Comparison of ENCODE assay signal across 15 mouse cellular contexts in the genomic region with DNA sequence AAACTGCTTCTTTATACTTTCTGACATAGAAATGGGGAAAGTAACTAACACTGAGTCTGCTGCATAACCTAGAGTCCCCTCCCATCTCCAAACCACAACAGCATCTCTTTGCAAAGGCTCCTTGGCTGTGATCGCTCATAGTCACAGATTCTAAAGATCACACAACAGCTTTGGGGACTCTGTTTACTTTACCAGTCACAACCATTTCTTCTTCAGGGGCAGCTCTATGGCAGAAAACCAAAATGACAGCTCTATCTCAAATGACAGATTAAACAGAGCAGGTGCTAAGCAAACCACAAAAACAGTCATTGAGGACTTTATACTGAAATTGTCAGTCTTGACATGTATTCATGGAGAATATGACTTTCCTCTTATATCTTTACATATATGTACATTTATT.
"Had no signal": no experiment of that assay in that cellular context is flagged by ENCODE, and none has a peak within 500 bp of the region (broad histone marks: within the 10 kb centered on the region; RNA-seq: fewer than 3 reads in every experiment).

No protein-coding gene starts in this region.

- H3K36me3 ChIP-seq: intestine, embryonic 15.5 days; kidney, embryonic 15.5 days; limb, embryonic 10.5 days; liver, embryonic 15.5 days; midbrain, embryonic 15.5 days; neural tube, embryonic 13.5 days had no signal

- ATAC-seq: intestine, embryonic 15.5 days; lung, postnatal 0 days; midbrain, embryonic 15.5 days had no signal

- H3K9me3 ChIP-seq: intestine, embryonic 15.5 days; kidney, embryonic 15.5 days; limb, embryonic 10.5 days; liver, embryonic 15.5 days; midbrain, embryonic 15.5 days; neural tube, embryonic 13.5 days had no signal

- H3K27me3 ChIP-seq: intestine, embryonic 15.5 days; kidney, embryonic 15.5 days; liver, embryonic 15.5 days; midbrain, embryonic 15.5 days; neural tube, embryonic 13.5 days had no signal

- H3K4me3 ChIP-seq: intestine, embryonic 15.5 days; kidney, embryonic 15.5 days; left cerebral cortex, adult 2 months; limb, embryonic 10.5 days; liver, embryonic 15.5 days; midbrain, embryonic 15.5 days; neural tube, embryonic 13.5 days had no signal

- DNase-seq: kidney, adult 18-20 months; kidney, postnatal 14 days; lung, adult 2 months; retina, postnatal 1 day; right cerebral cortex, postnatal 4 days; spleen, adult 18-20 months had no signal

- H3K27ac ChIP-seq: intestine, embryonic 15.5 days; kidney, embryonic 15.5 days; left cerebral cortex, adult 2 months; limb, embryonic 10.5 days; liver, embryonic 15.5 days; macrophage; midbrain, embryonic 15.5 days; neural tube, embryonic 13.5 days had no signal

- H3K4me1 ChIP-seq: intestine, embryonic 15.5 days; kidney, embryonic 15.5 days; limb, embryonic 10.5 days; liver, embryonic 15.5 days; midbrain, embryonic 15.5 days; neural tube, embryonic 13.5 days had no signal

- H3K9ac ChIP-seq: intestine, embryonic 15.5 days; kidney, embryonic 15.5 days; liver, embryonic 15.5 days; midbrain, embryonic 15.5 days; neural tube, embryonic 13.5 days had no signal
